Mouse (Mus musculus): ENCODE measurements around the gene Hid1.

DNA sequence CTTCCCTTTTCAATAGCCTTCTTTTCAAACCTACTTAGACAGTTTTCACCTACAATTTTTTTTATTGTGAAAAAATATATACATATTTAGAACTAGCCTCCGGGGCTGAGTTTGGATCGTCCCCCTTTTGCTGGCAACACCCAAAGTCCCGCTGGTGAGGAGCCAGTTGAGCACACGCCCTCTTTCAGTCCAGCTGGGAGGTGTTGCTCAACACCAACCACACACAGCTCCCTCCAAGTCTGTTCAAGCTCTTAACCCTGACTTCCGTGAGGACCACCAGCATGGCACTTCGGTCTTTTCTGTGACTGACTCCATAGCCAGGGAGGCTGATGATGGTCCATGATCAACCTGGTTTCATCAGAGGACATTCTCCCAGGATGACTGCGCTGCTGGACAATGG is 30.5 kb upstream of the Hid1 start:
- TF ChIP-seq CTCF (IDR thresholded peaks at IDR 0.05; ENCODE audit: insufficient read depth, low read length) (no peak), POLR2A (IDR thresholded peaks at IDR 0.05; ENCODE audit: borderline replicate concordance, extremely low read depth, low read depth, low read length) (no peak)

Data from lung, adult 2 months (tissue).